Mouse (Mus musculus) liver, adult 2 months (tissue): Measurements from ENCODE around the gene Arpc5.

Experiments used
- CTCF ChIP-seq: fragments of 200-500 bp; IDR thresholded peaks from 2 replicates; pipeline ENCODE4 v1.5.1; 2011; ENCODE audit warnings: low read depth, low read length, control low read depth
- POLR2A ChIP-seq: fragments of 200-500 bp; IDR thresholded peaks from 2 replicates; pipeline ENCODE4 v1.6.1; 2011; ENCODE audit warnings: low read length, control low read depth; ENCODE audit not compliant: insufficient read depth; ENCODE audit errors: extremely low read depth

DNA sequence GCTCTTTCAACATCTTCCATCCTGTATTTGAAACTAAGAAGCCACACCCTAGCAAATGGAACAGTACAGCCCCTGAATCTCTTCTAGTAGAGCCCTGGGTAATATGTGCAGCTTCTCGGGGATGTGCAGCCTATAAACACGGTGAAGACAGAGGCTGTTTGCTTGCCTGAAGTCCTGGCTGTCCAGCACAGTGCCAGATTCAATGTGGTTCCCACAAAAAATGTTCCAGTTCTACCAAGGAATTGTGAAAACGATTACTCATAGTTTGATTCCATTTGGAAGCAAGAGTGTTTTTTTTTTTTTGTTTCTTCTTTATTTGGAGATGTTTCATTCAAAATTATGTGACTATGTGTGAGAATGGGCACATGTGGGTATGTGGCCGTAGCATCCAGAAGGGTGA lies 55.4 kb downstream of the Arpc5 start:
- TF ChIP-seq CTCF (no peak), POLR2A (no peak)
